Mouse (Mus musculus) intestine, embryonic 16.5 days (tissue): ENCODE data around the gene Nkd2. TPM values are rescaled to one million over a fixed set of nuclear protein-coding genes. Genes with fewer than 3 reads are reported as not detected.

ENCODE experiments used
- ATAC-seq: fragments of 200-750 bp; cut with Nextera tagmentation; 2 replicates; pipeline ENCODE4 v1.8.0; 2017; ENCODE audit warnings: moderate TSS enrichment, moderate library complexity
- H3K27ac ChIP-seq: fragments of 300-500 bp; sonication (generic); 2 replicates; pipeline ENCODE4 v1.5.1; 2014; ENCODE audit warnings: mild to moderate bottlenecking, low read length
- H3K27me3 ChIP-seq: fragments of 300-500 bp; sonication (generic); replicated peaks from 2 replicates; pipeline ENCODE4 v1.6.1; 2014; ENCODE audit warnings: low read length, control low read depth, mixed read lengths; ENCODE audit not compliant: control insufficient read depth, insufficient read depth
- H3K36me3 ChIP-seq: fragments of 300-500 bp; sonication (generic); 2 replicates; pipeline ENCODE4 v1.6.1; 2014; ENCODE audit warnings: low read length, control low read depth; ENCODE audit not compliant: control insufficient read depth, insufficient read depth
- H3K4me1 ChIP-seq: fragments of 300-500 bp; sonication (generic); 2 replicates; pipeline ENCODE4 v1.6.1; 2014; ENCODE audit warnings: low read length, control low read depth, mixed read lengths; ENCODE audit not compliant: control insufficient read depth, insufficient read depth
- H3K4me2 ChIP-seq: fragments of 300-500 bp; sonication (generic); 2 replicates; pipeline ENCODE4 v1.6.1; 2014; ENCODE audit warnings: low read depth, low read length, control low read depth
- H3K4me3 ChIP-seq: fragments of 300-500 bp; sonication (generic); 2 replicates; pipeline ENCODE4 v1.5.1; 2014; ENCODE audit warnings: mild to moderate bottlenecking, low read length
- H3K9ac ChIP-seq: fragments of 300-500 bp; sonication (generic); 2 replicates; pipeline ENCODE4 v1.6.1; 2014; ENCODE audit warnings: low read depth, low read length
- H3K9me3 ChIP-seq: fragments of 300-500 bp; sonication (generic); 2 replicates; pipeline ENCODE4 v1.6.1; 2016; ENCODE audit warnings: low read length, control low read depth; ENCODE audit not compliant: control insufficient read depth
- WGBS: fragments of 180-500 bp; shearing (Covaris S2); extraction: QIAGEN DNeasy Blood & Tissue Kit; methylation state at CpG from one replicate; pipeline ENCODE4 v1.1.7; 2014; 5-methylcytosine and 5-hydroxymethylcytosine counted together
- polyA plus RNA-seq: library from polyadenylated mRNA; unstranded; fragments of >200 nt; fragmentation: Nextera tagmentation; extraction: Ambion mirVana; gene quantifications from 2 replicates; pipeline ENCODE4 v1.2.1, GENCODE M21; 2015

The Nkd2 gene
- polyA plus RNA-seq, 1 experiment from 2014 or later, result 4.1 TPM

- H3K27me3 ChIP-seq, result no peaks in the 10 kb centered on the region
- no peaks in the 10 kb centered on the region for H3K9me3 ChIP-seq
- H3K4me3 ChIP-seq, result no peak overlapping the region
- peak overlapping the region; percentile 27; the same call in 1 of the 2 replicates for H3K27ac ChIP-seq
- no peak overlapping the region for H3K9ac ChIP-seq
- H3K4me2 ChIP-seq, result no peak overlapping the region
- no peaks in the 10 kb centered on the region for H3K4me1 ChIP-seq
- peak; percentile 74 for ATAC-seq
- H3K36me3 ChIP-seq, result peaks cover 19% of the 10 kb centered on the region
- WGBS, result 76% methylated on average over 8 of the region's 8 CpGs
Measured at GRCm38 (mm10) chr13:73803450-73804178, 43.8 kb downstream of the Nkd2 start.

- H3K4me3 ChIP-seq, result no peak overlapping the region
- H3K9me3 ChIP-seq, result no peaks in the 10 kb centered on the region
- peaks cover 33% of the 10 kb centered on the region for H3K36me3 ChIP-seq
- ATAC-seq, result no peak
- H3K27ac ChIP-seq, result no peak overlapping the region
- H3K4me2 ChIP-seq, result no peak overlapping the region
- H3K9ac ChIP-seq, result no peak overlapping the region
- H3K4me1 ChIP-seq, result no peaks in the 10 kb centered on the region
- 86% methylated on average over 5 of the region's 5 CpGs for WGBS
- no peaks in the 10 kb centered on the region for H3K27me3 ChIP-seq
Measured at GRCm38 (mm10) chr13:73799110-73799509, 48.3 kb downstream of the Nkd2 start.

GRCm38 (mm10) chr13:73793171-73793570 lies 54.3 kb downstream of the Nkd2 start:
- 91% methylated on average over 5 of the region's 5 CpGs for WGBS
- Histone ChIP-seq H3K9me3 (no peaks in the 10 kb centered on the region), H3K4me2 (no peak overlapping the region), H3K9ac (no peak overlapping the region), H3K4me3 (no peak overlapping the region), H3K4me1 (no peaks in the 10 kb centered on the region), H3K27ac (no peak overlapping the region), H3K27me3 (no peaks in the 10 kb centered on the region), H3K36me3 (peaks cover 41% of the 10 kb centered on the region)
- no peak for ATAC-seq

- Histone ChIP-seq H3K4me1 (no peaks in the 10 kb centered on the region), H3K36me3 (peaks cover 37% of the 10 kb centered on the region), H3K4me2 (no peak overlapping the region), H3K9me3 (no peaks in the 10 kb centered on the region), H3K9ac (no peak overlapping the region), H3K4me3 (no peak overlapping the region), H3K27me3 (no peaks in the 10 kb centered on the region), H3K27ac (no peak overlapping the region)
- 96% methylated on average over 4 of the region's 4 CpGs for WGBS
- no peak for ATAC-seq
Measured at GRCm38 (mm10) chr13:73792176-73792575, 55.3 kb downstream of the Nkd2 start.

GRCm38 (mm10) chr13:73782486-73782885 lies 64.9 kb downstream of the Nkd2 start:
- no peaks in the 10 kb centered on the region for H3K27me3 ChIP-seq
- H3K9ac ChIP-seq, result no peak overlapping the region
- H3K36me3 ChIP-seq, result no peaks in the 10 kb centered on the region; the same call in 1 of the 2 replicates
- H3K4me2 ChIP-seq, result no peak overlapping the region
- H3K4me3 ChIP-seq, result no peak overlapping the region
- WGBS, result 66% methylated on average over 5 of the region's 5 CpGs
- no peak for ATAC-seq
- no peaks in the 10 kb centered on the region for H3K9me3 ChIP-seq
- H3K4me1 ChIP-seq, result peaks cover 8% of the 10 kb centered on the region; the same call in 1 of the 2 replicates
- no peak overlapping the region for H3K27ac ChIP-seq

- 77% methylated on average over 3 of the region's 3 CpGs for WGBS
- Histone ChIP-seq H3K36me3 (no peaks in the 10 kb centered on the region), H3K4me3 (no peak overlapping the region), H3K9ac (no peak overlapping the region), H3K4me2 (no peak overlapping the region), H3K4me1 (peaks cover 32% of the 10 kb centered on the region), H3K9me3 (no peaks in the 10 kb centered on the region), H3K27me3 (no peaks in the 10 kb centered on the region), H3K27ac (no peak overlapping the region)
- ATAC-seq, result no peak
Measured at GRCm38 (mm10) chr13:73777578-73777977, 69.9 kb downstream of the Nkd2 start.

- H3K9ac ChIP-seq, result no peak overlapping the region
- 72% methylated on average over 4 of the region's 4 CpGs for WGBS
- H3K27ac ChIP-seq, result no peak overlapping the region; the same call in 1 of the 2 replicates
Measured at GRCm38 (mm10) chr13:73775786-73776185, 71.6 kb downstream of the Nkd2 start.

GRCm38 (mm10) chr13:73773519-73774205 lies 73.8 kb downstream of the Nkd2 start:
- no peak overlapping the region for H3K4me3 ChIP-seq
- no peaks in the 10 kb centered on the region for H3K36me3 ChIP-seq
- no peaks in the 10 kb centered on the region for H3K9me3 ChIP-seq
- peak overlapping the region; percentile 32; the same call in 1 of the 2 replicates for H3K9ac ChIP-seq
- no peaks in the 10 kb centered on the region for H3K27me3 ChIP-seq
- peaks cover 63% of the 10 kb centered on the region for H3K4me1 ChIP-seq
- 50% methylated on average over 4 of the region's 4 CpGs for WGBS
- ATAC-seq, result no peak
- H3K4me2 ChIP-seq, result no peak overlapping the region
- peak overlapping the region; percentile 12; the same call in 1 of the 2 replicates for H3K27ac ChIP-seq

More at GRCm38 (mm10) chr13:73775786-73776185, 71.6 kb downstream of the Nkd2 start:
- no peak overlapping the region for H3K4me3 ChIP-seq
- H3K9me3 ChIP-seq, result no peaks in the 10 kb centered on the region
- no peaks in the 10 kb centered on the region for H3K36me3 ChIP-seq
- peaks cover 50% of the 10 kb centered on the region for H3K4me1 ChIP-seq
- ATAC-seq, result no peak
- H3K27me3 ChIP-seq, result no peaks in the 10 kb centered on the region
- H3K4me2 ChIP-seq, result no peak overlapping the region

GRCm38 (mm10) chr13:73772655-73773054 lies 74.8 kb downstream of the Nkd2 start:
- Histone ChIP-seq H3K4me2 (no peak overlapping the region), H3K9me3 (no peaks in the 10 kb centered on the region), H3K4me3 (no peak overlapping the region), H3K9ac (no peak overlapping the region), H3K4me1 (peaks cover 63% of the 10 kb centered on the region), H3K36me3 (no peaks in the 10 kb centered on the region), H3K27ac (peak overlapping the region; percentile 12), H3K27me3 (no peaks in the 10 kb centered on the region)
- 31% methylated on average over 2 of the region's 2 CpGs for WGBS
- no peak for ATAC-seq
